Mouse (Mus musculus) cerebellum, adult 2 months (tissue): ENCODE results near the gene Itgb1bp1.

Source experiments
- CTCF ChIP-seq: fragments of 200-500 bp; IDR thresholded peaks from 2 replicates; pipeline ENCODE4 v1.5.1; 2011; ENCODE audit warnings: low read depth, mild to moderate bottlenecking, control low read depth, low read length, moderate library complexity, borderline replicate concordance; ENCODE audit not compliant: insufficient read depth
- POLR2A ChIP-seq: fragments of 200-500 bp; IDR thresholded peaks from 2 replicates; pipeline ENCODE4 v1.6.1; 2011; ENCODE audit warnings: low read length, control low read depth, borderline replicate concordance; ENCODE audit not compliant: insufficient read depth

DNA sequence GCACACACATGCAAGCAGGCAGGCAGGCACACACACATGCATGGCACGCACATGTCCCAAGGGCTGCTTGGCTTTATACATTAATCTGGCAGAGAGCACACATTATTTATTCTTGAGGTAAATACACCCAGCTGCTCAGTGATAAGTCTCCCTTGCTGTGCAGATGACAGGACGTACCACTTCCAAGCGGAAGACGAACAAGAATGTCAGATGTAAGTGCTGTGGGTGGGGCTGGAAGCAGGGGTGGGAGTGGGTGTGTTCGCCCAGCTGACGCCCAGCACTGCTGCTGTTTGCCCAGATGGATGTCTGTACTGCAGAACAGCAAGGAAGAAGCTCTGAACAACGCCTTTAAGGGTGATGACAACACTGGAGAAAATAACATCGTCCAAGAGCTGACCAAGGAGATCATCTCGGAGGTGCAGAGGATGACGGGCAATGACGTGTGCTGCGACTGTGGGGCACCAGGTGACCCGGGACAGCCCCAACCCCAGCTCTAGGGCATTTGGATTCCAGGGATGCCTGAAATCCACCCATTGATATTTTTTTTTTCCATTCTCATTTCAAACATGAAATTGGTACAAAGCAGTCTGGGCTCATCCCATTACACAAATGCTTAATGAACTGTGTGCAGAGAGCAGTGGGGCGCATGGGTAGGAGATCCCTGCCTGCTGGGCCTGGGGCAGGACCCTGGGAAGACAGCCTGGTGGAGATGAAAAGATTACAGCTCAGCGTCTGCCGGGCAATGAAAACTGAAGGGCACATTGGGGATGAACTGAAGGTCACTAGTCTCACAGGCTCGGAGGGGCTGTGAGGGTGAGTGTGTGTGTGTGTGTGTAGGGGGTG lies 56.8 kb downstream of the Itgb1bp1 start:
- no peak for TF ChIP-seq CTCF
- no peak for TF ChIP-seq POLR2A
